Mouse (Mus musculus) testis, adult 2 months (tissue): ENCODE measurements around the gene Drap1.

Experiments used
- CTCF ChIP-seq: fragments of 200-500 bp; IDR thresholded peaks from 2 replicates; pipeline ENCODE4 v1.5.1; 2012; ENCODE audit warnings: low read depth, mild to moderate bottlenecking, inconsistent platforms, low read length, moderate library complexity; ENCODE audit not compliant: control insufficient read depth, insufficient read depth, insufficient replicate concordance
- POLR2A ChIP-seq: fragments of 200-500 bp; IDR thresholded peaks from 2 replicates; pipeline ENCODE4 v1.6.1; 2012; ENCODE audit warnings: low read depth, mild to moderate bottlenecking, inconsistent platforms, low read length, moderate library complexity; ENCODE audit not compliant: control insufficient read depth

DNA sequence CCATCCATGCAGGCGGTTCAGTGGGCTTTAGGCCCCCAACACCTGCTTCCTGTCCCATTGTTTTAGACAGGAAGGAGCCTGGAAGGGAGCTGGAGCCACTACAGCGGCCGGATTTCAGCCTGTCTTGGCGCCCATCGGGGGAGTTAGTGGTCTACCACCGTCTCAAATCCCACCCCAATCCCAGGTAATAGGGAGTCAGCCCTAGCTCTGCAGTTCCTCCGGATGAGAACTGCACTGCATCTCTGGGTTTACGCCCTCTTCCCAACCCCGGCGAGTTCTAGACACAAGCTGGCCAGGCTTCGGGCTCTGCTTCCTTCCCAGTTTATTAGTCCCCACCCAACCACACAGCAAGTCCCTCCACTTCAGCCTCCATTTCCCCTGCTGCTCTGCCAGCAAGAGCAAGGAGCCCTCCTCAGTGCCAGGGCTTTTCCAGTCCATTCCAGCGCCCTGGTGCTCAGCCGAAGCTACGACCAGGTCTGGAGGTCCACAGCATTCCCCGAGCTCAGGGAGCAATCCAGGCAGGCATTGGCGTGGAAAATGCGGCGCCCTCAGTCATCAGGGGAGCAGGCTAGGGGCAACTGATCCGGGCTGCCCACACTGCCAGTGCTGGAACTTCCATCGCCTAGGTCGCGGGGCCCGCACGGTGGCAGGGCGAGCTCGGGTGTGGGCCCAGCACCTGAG, 31.6 kb upstream of the Drap1 start:
- TF ChIP-seq CTCF (no peak), POLR2A (no peak)
